Comparison of ENCODE assay signal across 10 mouse cellular contexts in genomic region chr4:54328711-54329427, GRCm38 (mm10).
DNase-seq lines count a peak whose midpoint lies in the region; ATAC-seq and TF ChIP-seq lines count a peak whose summit lies in the region.
"Had no signal": no experiment of that assay in that cellular context is flagged by ENCODE, and none has a peak within 500 bp of the region (broad histone marks: within the 10 kb centered on the region; RNA-seq: fewer than 3 reads in every experiment).

No protein-coding gene starts in this region.

- H3K4me3 ChIP-seq in lung, adult 2 months (replicated peaks; ENCODE audit: extremely low read depth, low read depth, low read length), result no peak overlapping the region
- no peak overlapping the region for H3K4me3 ChIP-seq in embryonic facial prominence, embryonic 11.5 days (ENCODE audit: low read depth, low read length)
- H3K4me3 ChIP-seq in hindbrain, embryonic 16.5 days (ENCODE audit: low read length), result no peak overlapping the region
- H3K4me3 ChIP-seq: lung, embryonic 15.5 days had no signal

- TF ChIP-seq CTCF in lung, adult 2 months (IDR thresholded peaks at IDR 0.05; ENCODE audit: insufficient read depth, low read length), result 0 out of 2 replicates have a peak, but pooled peaks have one; percentile 7

- H3K9me3 ChIP-seq in embryonic facial prominence, embryonic 11.5 days (replicated peaks; ENCODE audit: control insufficient read depth, low read length), result no peaks in the 10 kb centered on the region
- no peaks in the 10 kb centered on the region for H3K9me3 ChIP-seq in hindbrain, embryonic 16.5 days (ENCODE audit: control insufficient read depth, low read length)
- H3K9me3 ChIP-seq: lung, embryonic 15.5 days had no signal

- H3K4me2 ChIP-seq in embryonic facial prominence, embryonic 11.5 days (ENCODE audit: low read depth, low read length), result no peak overlapping the region
- H3K4me2 ChIP-seq in hindbrain, embryonic 16.5 days (ENCODE audit: low read length), result peak overlapping the region; percentile 42
- H3K4me2 ChIP-seq: lung, embryonic 15.5 days had no signal

- no peaks in the 10 kb centered on the region for H3K27me3 ChIP-seq in embryonic facial prominence, embryonic 11.5 days (ENCODE audit: control insufficient read depth, insufficient read depth, low read length)
- no peaks in the 10 kb centered on the region for H3K27me3 ChIP-seq in hindbrain, embryonic 16.5 days (replicated peaks; ENCODE audit: control insufficient read depth, insufficient read depth, low read length)
- H3K27me3 ChIP-seq: lung, embryonic 15.5 days had no signal

- no peak overlapping the region for H3K9ac ChIP-seq in embryonic facial prominence, embryonic 11.5 days (replicated peaks; ENCODE audit: low read length)
- peak overlapping the region; percentile 44; the same call in 1 of the 2 replicates for H3K9ac ChIP-seq in hindbrain, embryonic 16.5 days (ENCODE audit: low read depth, low read length)
- H3K9ac ChIP-seq: lung, embryonic 15.5 days had no signal

- 81% methylated on average over 17 of the region's 17 CpGs for WGBS in lung, adult 2 months
- 69% methylated on average over 17 of the region's 17 CpGs for WGBS in embryonic facial prominence, embryonic 11.5 days
- 29% methylated on average over 17 of the region's 17 CpGs for WGBS in hindbrain, embryonic 16.5 days

- H3K27ac ChIP-seq in embryonic facial prominence, embryonic 11.5 days (replicated peaks; ENCODE audit: low read depth, low read length), result no peak overlapping the region
- H3K27ac ChIP-seq in hindbrain, embryonic 16.5 days (ENCODE audit: low read depth, low read length), result no peak overlapping the region; the same call in 1 of the 2 replicates
- H3K27ac ChIP-seq: lung, embryonic 15.5 days had no signal

- TF ChIP-seq POLR2A in lung, adult 2 months (IDR thresholded peaks at IDR 0.05; ENCODE audit: borderline replicate concordance, extremely low read depth, low read depth, low read length), result no peak

- H3K4me1 ChIP-seq in lung, adult 2 months (ENCODE audit: control insufficient read depth, insufficient read depth, low read length), result 0 out of 2 replicates have a peak, but pooled peaks cover 2% of the 10 kb centered on the region
- H3K4me1 ChIP-seq in embryonic facial prominence, embryonic 11.5 days (ENCODE audit: control insufficient read depth, insufficient read depth, low read length), result no peaks in the 10 kb centered on the region; the same call in 1 of the 2 replicates
- H3K4me1 ChIP-seq in hindbrain, embryonic 16.5 days (ENCODE audit: control insufficient read depth, insufficient read depth, low read depth, low read length), result peaks cover 8% of the 10 kb centered on the region

- ATAC-seq in embryonic facial prominence, embryonic 11.5 days (replicated peaks; ENCODE audit: insufficient number of reproducible peaks, low FRiP score, low TSS enrichment, low read depth), result no peak
- peak; percentile 63 for ATAC-seq in hindbrain, embryonic 16.5 days

- no peak for DNase-seq in lung, adult 2 months
- no peak for DNase-seq in lung, postnatal 4 days
- peak; percentile 39 for DNase-seq in embryonic facial prominence, embryonic 11.5 days (ENCODE audit: low spot score)
- peak; percentile 12 for DNase-seq in right cerebral cortex, postnatal 25 days
- no peak for DNase-seq in kidney, postnatal 4 days
- DNase-seq in adrenal gland, postnatal 10 days, result no peak
- DNase-seq: cerebellum, adult 8-10 months; kidney, postnatal 14 days had no signal

- H3K36me3 ChIP-seq in embryonic facial prominence, embryonic 11.5 days (replicated peaks; ENCODE audit: control insufficient read depth, insufficient read depth, low read depth, low read length), result no peaks in the 10 kb centered on the region
- H3K36me3 ChIP-seq in hindbrain, embryonic 16.5 days (ENCODE audit: control insufficient read depth, insufficient read depth, low read length), result no peaks in the 10 kb centered on the region
- H3K36me3 ChIP-seq: lung, embryonic 15.5 days had no signal

Comparison
In these comparisons a context has a peak if more than half of its experiments do, and no peak if none do; other contexts are left out.
1. DNase-seq: peak in embryonic facial prominence, embryonic 11.5 days (single experiment) and right cerebral cortex, postnatal 25 days (single experiment); none in lung, adult 2 months (single experiment), lung, postnatal 4 days (0 of 2), kidney, postnatal 4 days (0 of 2) and adrenal gland, postnatal 10 days (single experiment).